Mouse (Mus musculus): ENCODE measurements around the gene Cnbd2. TPM values are rescaled to one million over a fixed set of nuclear protein-coding genes. Genes with fewer than 3 reads are reported as not detected.

Gene Cnbd2
- total RNA-seq, 2 experiments from 2014 or later: 1.5 to 1.7 TPM

DNA sequence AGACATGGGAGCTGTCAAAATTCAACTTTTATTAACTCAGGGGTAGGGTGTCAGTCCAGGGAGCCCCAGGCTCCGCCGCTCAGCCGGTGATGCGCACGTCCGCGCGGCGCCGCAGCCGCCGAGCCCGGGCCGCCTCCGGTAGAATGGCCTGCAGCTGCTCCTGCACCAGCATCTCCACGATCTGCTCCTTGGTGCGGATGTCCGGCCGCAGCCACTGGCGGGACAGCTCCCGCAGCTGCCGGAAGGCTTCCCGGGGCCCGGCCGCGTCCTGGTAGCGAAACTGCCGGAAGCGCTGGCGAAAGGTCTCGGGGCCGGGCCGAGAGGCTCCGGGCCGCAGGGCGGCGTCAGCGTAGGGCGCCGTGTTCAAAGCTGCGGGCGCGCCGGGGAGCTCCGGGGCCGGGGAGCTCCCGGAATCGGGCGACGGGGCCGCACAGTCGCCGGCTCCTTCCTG is 233 bp upstream of the Cnbd2 start:
- peak; percentile 77 for DNase-seq

DNA sequence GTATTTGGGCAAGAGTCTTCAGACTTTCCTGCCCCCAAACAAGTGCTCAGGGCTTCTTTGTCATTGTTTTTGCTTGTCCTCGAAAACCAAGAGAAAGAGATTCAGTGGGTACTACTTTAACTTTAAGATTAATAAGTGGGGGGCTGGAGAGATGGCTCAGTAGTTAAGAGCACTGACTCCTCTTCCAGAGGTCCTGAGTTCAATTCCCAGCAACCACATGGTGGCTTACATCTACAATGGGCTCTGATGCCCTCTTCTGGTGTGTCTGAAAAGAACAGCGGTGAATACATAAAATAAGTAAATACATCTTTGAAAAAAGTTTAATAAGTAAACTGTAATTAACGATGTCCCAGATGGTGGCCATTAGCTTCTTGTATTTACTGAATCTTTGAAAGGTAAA is 1.1 kb downstream of the Cnbd2 start:
- no peak for DNase-seq

DNA sequence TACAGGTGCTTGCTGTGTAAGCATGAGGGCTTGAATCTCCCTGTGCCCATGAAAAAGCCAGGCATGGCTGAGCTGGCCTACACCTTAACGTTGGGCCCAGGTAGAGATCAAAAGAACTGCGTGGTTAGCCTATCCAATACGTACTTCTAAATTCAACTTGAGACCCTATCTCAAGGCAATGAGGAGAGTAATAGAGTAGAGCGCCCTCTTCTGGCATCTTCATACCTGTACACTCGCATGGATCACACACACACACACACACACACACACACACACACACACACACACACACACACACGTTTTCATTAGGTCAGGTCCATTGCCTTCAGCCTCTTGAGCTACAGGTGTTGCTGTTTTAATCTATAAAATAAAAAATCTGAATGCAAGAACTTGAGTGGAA is 2.7 kb downstream of the Cnbd2 start:
- no peak for DNase-seq

DNA sequence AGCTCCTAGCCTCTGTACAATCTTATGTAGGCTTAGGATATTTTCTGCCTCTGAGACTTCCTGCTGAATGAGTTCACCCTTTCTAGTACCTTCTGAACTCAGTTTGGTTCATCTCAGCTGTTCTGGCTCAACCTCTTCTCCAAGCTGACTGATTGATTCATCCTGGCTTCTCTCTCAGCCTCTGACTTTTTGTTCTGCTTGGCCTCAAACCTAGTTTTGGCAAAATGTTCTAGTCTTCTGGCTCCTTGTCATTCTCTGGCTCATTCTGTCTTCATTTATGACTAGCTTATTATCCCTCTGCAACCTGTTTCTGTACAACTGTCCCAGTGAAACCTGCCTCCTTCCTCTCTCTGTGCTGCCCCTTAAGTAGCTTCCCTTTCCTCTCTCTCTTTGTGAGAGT is 6.4 kb downstream of the Cnbd2 start:
- no peak for DNase-seq

DNA sequence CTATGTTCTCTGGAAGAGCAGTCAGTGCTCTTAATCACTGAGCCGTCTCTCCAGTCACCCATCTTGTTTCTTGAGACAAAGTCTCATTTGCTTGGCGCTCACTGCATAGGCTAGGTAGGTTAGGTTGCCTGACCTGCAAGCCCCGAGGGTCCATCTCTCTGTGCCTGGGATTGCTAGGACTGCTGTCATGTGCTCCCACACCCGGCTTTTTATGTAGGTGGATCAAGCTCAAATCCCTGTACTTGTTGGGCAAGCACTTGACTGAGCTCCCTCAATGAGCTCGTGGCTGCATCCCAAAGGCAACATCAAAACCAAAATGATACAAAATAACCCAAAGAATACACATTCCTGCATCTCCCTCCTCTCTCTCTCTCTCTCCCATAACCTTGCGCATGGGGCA is 9.4 kb downstream of the Cnbd2 start:
- DNase-seq: no peak

DNA sequence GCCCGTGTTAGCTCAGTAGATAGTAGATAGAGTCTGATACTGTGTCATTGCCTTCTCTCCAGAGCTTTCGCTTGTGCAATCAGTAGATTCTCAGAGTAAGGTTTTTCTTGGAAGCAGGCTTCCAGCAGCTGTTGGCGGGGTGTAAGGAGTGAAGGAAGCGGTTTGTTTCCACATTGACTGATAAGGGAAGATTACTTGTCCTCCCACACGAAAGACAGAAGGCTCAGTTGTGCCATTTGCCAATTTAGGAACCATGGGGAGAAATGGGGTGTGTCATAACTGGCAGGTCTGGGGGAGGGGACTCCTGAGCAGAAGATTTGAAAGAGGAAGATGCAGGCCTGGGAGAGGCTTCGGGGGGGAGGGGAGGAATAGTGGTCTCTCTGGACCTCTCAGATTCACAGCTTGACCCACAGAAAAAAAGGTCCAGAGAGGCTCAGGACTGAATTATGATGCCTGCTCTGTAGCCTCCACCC is 12.1 kb downstream of the Cnbd2 start:
- DNase-seq: no peak

DNA sequence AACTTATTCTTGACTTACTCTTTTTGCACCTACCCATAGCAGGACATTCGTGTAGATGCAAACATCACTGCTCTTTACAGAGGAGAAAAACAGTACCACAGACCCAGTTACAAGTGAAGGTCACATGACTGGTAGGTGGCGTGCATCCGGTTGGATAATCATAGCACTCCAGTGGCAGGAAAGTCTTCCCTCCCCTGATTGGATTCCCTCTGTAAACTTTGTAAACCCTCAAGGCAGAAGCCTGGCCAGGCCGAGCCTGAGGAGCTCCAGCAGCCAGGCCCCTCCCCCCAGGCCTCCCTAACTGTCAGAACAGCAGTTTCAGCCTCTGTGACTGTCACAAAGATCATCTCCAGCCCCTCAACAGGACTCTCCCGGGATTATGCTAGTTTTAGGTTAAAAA is 12.6 kb downstream of the Cnbd2 start:
- DNase-seq: peak; percentile 26

DNA sequence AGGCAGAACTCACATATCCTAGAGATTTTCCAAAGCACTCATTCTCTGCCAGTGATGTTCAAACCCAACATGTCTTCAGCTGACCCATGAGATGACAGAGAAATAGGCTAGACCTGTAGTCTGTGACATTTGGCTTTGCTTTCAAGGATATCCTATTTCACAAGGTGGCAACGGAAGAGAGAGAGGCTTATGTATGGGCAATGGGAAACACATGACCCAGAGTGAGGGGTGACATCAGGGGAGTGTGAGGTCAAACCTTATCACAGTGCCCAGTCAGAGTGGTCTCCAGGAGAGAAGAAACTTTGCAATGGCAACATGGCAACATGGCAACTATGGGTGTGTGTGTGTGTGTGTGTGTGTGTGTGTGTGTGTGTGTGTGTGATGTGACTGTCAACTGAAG is 18.6 kb downstream of the Cnbd2 start:
- DNase-seq: no peak

DNA sequence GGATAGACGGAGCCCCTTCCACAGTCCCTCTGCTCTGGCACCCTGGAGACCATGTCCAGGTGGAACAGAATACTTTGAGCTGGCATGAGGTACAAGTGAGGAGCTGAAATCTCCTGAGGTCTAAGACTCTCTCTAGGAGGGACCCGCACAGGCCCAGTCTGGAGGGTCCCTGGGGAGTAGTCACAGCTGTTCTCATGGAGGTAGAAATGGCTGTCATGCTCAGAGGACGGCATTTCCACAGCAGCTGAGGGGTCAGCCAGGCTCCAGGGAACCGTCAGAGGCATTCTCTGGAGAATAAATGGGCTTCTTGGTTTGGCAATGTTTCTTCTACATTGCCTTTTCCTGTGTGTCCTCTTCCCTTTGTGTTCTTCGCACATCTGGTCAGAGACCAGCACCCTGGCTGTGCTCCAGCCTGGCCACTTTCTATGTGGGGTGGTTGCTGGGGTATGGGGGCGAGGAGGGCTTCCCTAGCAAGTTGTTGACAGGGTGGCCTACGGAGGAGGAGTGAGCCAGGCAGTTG is 19.4 kb downstream of the Cnbd2 start:
- no peak for DNase-seq

DNA sequence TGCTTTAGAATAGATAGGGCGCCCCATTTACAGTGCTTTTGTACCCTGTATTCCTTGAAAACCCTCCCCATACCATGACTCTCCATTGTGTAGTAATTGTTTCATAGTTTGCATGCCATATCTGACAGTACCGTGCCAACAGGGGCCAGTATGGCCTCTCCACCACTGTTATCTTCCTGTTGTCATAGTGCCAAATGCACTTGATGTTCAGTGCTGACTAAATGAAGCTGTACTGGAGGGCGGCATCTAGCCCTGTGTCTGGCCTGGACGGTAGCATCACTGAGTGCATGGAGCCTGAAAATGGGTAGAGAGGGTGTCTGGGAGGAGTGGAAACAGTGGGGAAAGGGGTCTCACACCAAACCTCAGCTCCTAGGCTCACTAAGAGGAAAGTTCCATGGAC is 28.0 kb downstream of the Cnbd2 start:
- no peak for DNase-seq

DNA sequence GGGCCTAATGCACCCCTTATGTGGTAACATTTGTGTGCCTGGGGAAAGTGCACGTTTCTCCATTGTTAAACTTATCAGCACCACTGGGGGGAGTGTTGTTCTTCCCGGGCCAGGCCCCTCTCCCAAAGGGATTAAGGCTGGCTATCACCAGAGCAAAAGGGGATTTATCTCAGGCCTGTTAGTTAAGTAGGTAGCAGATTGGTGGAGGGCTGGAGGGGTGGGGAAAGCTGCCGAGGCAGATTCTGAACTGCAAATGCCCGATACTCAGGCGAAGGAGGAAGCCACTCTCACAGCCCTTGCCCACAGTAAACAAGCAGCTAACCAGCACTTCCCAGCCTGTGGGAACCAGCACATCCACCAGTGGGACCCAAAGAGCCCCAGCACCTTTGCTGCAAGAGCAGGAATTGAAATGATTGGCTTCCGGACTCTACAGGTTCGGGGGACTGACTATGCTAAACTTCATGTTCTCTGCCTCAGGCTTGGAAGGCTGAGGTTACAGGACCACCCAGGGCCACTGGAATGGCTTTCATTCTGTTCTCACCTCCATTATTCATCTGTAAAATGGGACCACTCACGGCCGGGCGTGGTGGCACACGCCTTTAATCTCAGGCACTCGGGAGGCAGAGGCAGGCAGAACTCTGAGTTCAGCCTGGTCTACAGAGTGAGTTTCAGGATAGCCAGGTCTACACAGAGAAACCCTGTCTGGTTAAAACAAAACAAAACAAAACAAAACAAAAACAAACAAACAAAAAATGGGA is 32.9 kb downstream of the Cnbd2 start:
- peak; percentile 34 for DNase-seq

DNA sequence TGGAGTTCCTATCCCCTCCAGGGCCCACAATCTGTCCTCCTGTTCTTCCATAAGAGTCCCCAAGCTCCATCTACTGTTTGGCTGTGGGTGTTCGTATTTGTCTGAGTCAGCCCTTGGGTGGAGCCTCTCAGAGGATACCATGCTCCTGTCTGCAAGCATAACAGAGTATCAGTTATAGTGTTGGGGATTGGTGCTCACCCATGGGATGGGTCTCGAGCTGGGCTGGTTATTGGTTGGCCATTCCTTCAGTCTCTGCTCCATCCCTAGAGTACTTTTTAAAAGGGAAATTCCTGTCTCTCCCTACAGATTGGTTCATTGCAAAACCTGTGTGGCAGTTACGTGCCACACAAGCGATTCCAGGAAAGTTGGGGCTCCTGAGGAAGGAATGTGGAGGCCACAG is 36.7 kb downstream of the Cnbd2 start:
- DNase-seq: no peak

DNA sequence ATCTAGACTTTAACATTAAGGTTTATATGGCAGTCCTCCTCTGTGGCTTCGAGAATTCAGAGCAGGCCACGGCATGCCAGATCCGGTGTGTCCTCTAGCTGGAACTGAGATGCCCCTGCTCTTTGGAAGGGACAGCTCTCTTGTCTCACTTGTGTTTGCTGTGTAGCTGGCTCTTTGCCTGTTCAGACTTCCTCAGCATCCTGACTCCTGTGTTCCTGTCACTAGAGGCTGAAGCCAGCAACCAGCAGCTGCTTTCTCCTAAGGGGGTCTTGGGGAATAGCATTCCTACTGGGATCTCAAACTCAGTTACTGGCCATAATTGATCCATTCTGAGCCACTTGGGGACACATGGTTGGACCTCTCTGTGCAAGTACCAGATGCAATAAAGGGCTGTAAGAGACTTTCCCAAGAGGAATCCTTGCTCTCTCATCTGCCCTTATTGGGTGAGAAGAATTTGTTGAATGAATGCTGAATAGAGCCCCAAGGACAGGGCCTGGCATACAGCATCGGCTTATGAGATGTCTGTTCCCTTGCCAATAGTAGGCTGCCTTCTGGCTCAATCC is 37.3 kb downstream of the Cnbd2 start:
- DNase-seq: no peak

DNA sequence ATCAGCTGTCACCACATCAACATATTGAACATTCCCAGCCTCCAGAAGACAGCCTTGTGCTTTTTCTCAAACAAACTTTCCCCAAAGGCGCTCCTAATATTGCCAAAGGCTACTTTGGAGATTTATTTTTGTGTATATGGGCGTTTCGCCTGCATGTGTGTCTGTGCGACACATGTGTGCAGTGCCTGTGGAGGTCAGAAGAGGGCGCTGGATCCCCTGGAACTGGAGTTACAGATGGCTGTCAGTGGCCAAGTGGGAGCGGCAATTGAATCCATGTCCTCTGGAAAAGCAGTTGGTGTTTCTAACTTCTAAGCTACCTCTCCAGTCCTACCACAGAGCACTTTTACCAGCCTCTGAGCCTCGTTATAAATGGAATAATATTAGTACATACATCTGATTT is 39.1 kb downstream of the Cnbd2 start:
- no peak for DNase-seq

DNA sequence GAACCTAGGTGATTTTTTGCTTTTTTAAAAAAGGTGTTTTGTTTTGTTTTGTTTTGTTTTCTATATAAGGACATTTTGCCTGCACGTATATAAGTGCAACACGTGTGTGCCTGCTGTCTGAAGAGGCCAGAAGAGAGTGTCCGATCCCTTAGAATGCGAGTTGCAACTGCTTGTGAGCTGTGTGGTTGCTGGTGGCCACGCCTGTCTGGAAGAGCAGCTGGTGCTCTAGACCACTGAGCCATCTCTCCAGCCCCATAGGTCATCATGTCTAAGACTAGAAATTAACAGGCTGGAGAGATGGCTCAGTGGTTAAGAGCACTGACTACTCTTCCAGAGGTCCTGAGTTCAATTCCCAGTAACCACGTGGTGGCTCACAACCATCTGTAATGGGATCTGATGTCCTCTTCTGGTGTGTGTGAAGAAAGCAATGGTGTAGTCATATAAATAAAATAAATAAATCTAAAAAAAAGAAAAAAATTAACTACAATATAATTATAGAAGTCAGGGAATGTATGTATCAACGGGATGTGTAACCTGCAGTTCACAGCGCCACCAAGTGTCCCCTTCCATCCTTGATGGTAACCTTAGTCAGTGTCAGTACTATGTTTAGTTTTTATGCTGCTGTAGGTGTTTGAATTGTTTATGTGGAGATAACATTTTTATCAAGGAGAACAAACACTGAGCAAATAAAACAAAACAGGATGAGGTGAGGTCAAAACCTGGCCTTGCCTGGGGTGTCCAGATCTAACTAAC is 40.5 kb downstream of the Cnbd2 start:
- DNase-seq: no peak

DNA sequence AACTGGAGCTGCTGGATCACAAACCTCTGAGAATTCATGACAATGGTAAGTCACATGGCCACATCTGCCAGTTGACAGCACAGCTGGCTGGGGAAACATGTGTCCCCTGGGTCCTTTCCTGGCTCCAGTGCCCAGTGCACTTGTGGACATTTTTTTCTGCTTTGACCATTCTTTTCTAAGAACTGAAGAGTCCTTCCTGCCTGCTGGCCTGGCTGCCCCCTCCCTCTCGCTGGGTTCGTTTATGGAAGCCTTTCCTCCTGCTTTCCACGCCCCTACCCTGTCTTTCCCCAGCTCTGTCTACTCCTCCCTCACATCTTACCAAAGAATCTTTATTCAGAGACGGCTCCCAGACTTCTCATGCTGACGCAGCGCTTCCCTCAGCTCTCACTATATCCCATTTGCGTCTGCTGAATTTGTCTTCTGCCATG is 41.2 kb downstream of the Cnbd2 start:
- peak; percentile 53 for DNase-seq

DNA sequence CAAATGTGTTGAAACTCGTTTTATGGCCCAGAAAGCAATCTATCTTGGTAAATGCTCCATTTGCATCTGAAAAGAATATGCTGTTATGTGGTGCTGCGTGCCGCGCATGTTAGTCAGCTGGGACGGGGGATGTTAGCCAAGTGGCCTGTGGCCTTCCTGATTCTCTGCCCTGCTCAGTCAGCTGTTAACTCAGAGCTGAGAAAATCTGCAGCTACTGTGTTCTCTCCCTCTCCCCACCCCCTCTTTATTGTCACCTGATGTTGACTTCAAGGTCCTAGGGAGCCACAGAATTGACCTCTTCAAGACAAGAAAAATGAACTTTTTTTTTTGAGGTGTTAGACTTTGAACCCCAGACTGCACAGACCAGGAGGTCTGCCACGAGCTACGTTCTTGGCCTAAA is 43.9 kb downstream of the Cnbd2 start:
- peak; percentile 30 for DNase-seq

DNA sequence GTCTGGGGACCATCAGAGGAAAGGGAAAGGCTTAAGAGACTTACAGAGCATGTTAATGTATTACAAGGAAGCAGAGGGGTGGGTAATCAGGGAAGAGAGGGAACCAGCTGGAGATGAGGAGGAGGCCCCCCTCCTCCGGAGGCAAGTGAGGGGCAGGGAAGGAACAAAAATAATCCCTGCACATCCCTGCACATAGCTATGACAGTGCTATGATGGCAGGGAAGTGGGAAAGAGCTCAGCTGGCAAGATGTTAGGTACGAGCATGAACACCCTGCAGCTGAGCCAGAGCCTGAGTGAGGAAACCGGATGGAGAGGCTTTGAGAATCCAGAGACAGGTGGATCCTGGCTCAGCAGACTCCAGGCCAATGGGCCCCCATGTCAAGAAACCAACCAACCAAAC is 56.4 kb downstream of the Cnbd2 start:
- no peak for DNase-seq

DNA sequence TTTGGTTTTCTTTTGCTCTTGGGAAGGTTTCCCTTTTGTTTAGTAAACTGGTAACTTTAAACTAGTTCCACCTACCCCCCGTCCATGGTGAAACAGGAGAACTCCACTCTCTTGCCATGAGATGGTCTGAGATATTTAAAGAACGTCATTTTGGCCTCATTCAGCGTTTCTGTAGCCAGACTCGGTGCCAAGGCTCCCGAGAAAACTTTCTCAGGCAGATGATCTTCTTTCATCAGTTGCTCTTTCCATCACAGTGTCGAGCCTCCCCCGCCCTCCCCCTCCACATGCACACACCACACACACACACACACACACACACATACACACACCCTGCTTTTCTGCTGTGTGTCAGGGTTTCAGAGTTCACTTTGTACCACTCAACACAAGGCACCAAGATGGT is 58.8 kb downstream of the Cnbd2 start:
- DNase-seq: peak; percentile 37

DNA sequence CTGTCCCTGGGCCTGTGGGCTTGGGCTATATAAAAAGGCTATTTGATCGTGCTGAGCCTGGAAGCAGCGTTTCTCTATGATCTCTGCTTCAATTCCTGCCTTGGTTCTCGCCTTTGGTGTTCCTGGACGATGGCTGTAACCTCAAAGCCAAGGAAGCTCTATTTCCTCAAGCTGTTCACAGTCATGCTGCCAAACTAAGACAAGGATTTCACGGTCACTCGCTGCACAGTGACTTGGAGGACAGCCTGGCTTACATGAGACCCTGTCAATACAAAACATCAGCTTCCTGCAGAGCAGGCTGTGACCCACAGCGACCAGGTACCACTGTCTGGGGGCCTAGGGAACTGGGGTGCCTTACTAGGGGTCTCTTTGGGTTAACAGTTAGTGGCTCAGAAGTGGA is 64.9 kb downstream of the Cnbd2 start:
- no peak for DNase-seq

DNA sequence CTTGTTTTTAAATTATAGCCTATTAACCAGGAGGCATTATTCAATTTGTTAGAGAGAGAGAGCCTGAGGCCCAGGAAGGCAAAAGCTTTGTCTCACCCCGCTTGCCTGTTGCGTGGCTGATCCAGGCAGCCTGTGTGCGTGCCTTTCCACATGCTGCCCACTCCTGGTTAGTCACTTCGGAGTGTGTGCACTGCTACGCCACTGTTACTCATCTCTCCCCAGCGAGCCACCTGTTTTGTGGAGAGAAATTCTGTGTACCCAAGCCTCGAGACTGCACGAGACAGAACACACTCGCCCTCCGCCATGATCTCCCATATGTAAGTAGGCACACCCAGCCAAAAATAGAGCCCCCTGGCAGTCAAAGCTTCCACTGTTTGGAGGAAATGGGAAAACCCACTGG is 67.8 kb downstream of the Cnbd2 start:
- no peak for DNase-seq

DNA sequence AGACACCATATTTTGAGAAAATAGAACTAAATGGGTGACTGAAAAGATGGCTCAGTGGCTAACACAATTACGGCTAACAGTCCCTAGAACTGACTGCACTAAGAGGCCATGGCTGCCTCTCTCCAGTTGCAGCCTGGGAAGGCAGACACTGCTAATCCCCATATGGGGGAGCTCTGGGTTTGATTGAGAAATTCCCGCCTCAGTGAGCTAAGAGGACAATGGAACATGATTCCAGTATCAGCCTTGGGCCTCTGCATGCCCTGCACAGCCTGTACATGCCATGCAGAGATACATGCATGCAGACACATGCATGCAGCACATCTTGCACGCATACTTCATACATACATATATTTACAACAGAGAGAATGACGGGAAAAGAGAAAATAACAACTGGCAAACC is 69.3 kb downstream of the Cnbd2 start:
- no peak for DNase-seq

DNA sequence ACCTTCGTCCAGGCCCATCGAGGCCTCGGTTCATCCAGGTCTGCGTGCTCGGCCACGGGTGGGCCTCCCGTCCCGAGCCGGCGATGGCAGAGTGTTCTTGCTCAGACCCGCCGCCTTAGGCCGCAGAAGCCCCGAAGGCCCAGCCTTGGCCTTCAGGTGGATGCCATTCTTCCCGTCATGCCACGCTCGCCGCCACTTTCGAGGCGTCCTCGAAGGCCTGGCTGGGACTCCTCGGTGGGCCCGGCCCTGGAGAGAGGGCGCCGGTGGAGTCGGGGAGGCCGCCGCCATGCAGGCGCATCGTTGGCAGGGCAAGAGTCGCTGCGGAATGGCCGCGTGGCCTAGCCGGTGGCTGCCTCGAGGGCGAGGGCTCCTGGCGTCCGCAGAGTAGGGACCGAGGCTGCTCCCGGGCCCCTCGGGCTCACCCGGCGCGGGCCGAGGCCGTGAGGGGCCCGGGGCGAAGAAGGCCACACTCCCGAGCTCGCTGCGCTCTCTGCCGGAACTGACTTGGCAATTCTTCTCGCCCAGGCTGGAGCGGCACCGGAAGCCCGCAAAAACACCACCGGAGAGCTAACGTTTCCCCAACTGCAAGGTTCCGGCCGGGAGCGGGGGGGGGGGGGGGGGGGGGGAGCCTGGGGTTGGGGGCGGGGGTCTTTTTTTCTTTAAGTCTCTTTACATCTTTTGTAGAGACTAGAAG is 80.5 kb downstream of the Cnbd2 start:
- peak; percentile 66 for DNase-seq

Measured in gastrocnemius, postnatal 10 days (tissue).